Mouse (Mus musculus): ENCODE measurements around the gene Meis1. TPM values are rescaled to one million over a fixed set of nuclear protein-coding genes. Genes with fewer than 3 reads are reported as not detected.
A peak's percentile ranks its signal among the peaks of the same experiment; 100 is the strongest.

The Meis1 gene
- total and polyA plus RNA-seq, 3 experiments: 8.2 to 16.5 TPM; not detected in 1

GRCm38 (mm10) chr11:18972968-18973367 is 45.8 kb downstream of the Meis1 start:
- TF ChIP-seq MYC (IDR thresholded peaks at IDR 0.05; ENCODE audit: low read depth, low read length) (no peak), MXI1 (IDR thresholded peaks at IDR 0.05; ENCODE audit: low read depth, low read length) (no peak), ZKSCAN1 (IDR thresholded peaks at IDR 0.05; ENCODE audit: low read depth, low read length) (no peak), ZNF384 (IDR thresholded peaks at IDR 0.05; ENCODE audit: low read depth, low read length) (peak; percentile 38; the same call in 1 of the 2 replicates), EP300 (IDR thresholded peaks at IDR 0.05; ENCODE audit: low read depth in 1 of 2, low read length in 2 of 2) (peak; percentile 60 to 66), ETS1 (IDR thresholded peaks at IDR 0.05; ENCODE audit: low read depth, low read length) (peak; percentile 81), GATA1 (IDR thresholded peaks at IDR 0.05; ENCODE audit: low read depth, low read length) (peak; percentile 57; the same call in 1 of the 2 replicates), MAFK (IDR thresholded peaks at IDR 0.05; ENCODE audit: borderline replicate concordance, low read depth, low read length) (no peak), TCF12 (IDR thresholded peaks at IDR 0.05; ENCODE audit: low read depth, low read length) (peak; percentile 82), SIN3A (IDR thresholded peaks at IDR 0.05; ENCODE audit: low read length) (0 out of 2 replicates have a peak, but pooled peaks have one; percentile 13), E2F4 (IDR thresholded peaks at IDR 0.05; ENCODE audit: borderline replicate concordance, low read depth, low read length) (no peak), RCOR1 (IDR thresholded peaks at IDR 0.05; ENCODE audit: low read depth, low read length) (peak; percentile 77), MEF2A (IDR thresholded peaks at IDR 0.05; ENCODE audit: extremely low read depth, insufficient replicate concordance, low read depth, low read length, poor library complexity, severe bottlenecking) (peak; percentile 52; the same call in 1 of the 2 replicates), BHLHE40 (IDR thresholded peaks at IDR 0.05; ENCODE audit: borderline replicate concordance, low read depth, low read length) (no peak)
- Histone ChIP-seq H3K79me2 (ENCODE audit: control insufficient read depth, insufficient read depth, low read length, poor library complexity) (no peaks in the 10 kb centered on the region), H3K4me1 (ENCODE audit: control insufficient read depth in 1 of 2, insufficient read depth in 2 of 2, low read length in 2 of 2) (peaks cover 44 to 45% of the 10 kb centered on the region in 2 experiments), H3K36me3 (ENCODE audit: control insufficient read depth in 1 of 2, insufficient read depth in 2 of 2, low read length in 2 of 2) (peaks cover 0 to 55% of the 10 kb centered on the region in 2 experiments; a peak in 2 of 4 replicates), H3K4me3 (ENCODE audit: control insufficient read depth in 1 of 2, insufficient read depth in 1 of 2, low read depth in 2 of 2, low read length in 2 of 2) (no peak overlapping the region), H3K9ac (ENCODE audit: control insufficient read depth, low read depth, low read length, poor library complexity, severe bottlenecking) (no peak overlapping the region), H3K9me3 (replicated peaks; ENCODE audit: insufficient read depth, low read length) (no peaks in the 10 kb centered on the region), H3K27me3 (ENCODE audit: control insufficient read depth in 1 of 2, insufficient read depth in 2 of 2, low read length in 2 of 2) (no peaks in the 10 kb centered on the region), H3K27ac (ENCODE audit: control insufficient read depth, low read depth, low read length) (0 out of 2 replicates have a peak overlapping the region, but pooled peaks have one; percentile 9)
- peak; percentile 49 for DNase-seq (ENCODE audit: low read depth, low spot score)

- peak; percentile 64 for DNase-seq (ENCODE audit: low read depth, low spot score)
- H3K36me3 ChIP-seq (ENCODE audit: control insufficient read depth in 1 of 2, insufficient read depth in 2 of 2, low read length in 2 of 2): peaks cover 0 to 55% of the 10 kb centered on the region in 2 experiments; a peak in 2 of 4 replicates
- no peak overlapping the region for H3K4me3 ChIP-seq (ENCODE audit: control insufficient read depth in 1 of 2, insufficient read depth in 1 of 2, low read depth in 2 of 2, low read length in 2 of 2)
- no peak overlapping the region for H3K27ac ChIP-seq (ENCODE audit: control insufficient read depth, low read depth, low read length)
- peaks cover 44 to 45% of the 10 kb centered on the region in 2 experiments for H3K4me1 ChIP-seq (ENCODE audit: control insufficient read depth in 1 of 2, insufficient read depth in 2 of 2, low read length in 2 of 2)
- H3K27me3 ChIP-seq (ENCODE audit: control insufficient read depth in 1 of 2, insufficient read depth in 2 of 2, low read length in 2 of 2): no peaks in the 10 kb centered on the region
- no peaks in the 10 kb centered on the region for H3K79me2 ChIP-seq (ENCODE audit: control insufficient read depth, insufficient read depth, low read length, poor library complexity)
- TF ChIP-seq MXI1 (IDR thresholded peaks at IDR 0.05; ENCODE audit: low read depth, low read length) (no peak), KAT2A (conservative IDR thresholded peaks at IDR 0.05; ENCODE audit: low read depth, low read length) (no peak), NRF1 (IDR thresholded peaks at IDR 0.05; ENCODE audit: insufficient read depth, low read depth, low read length, poor library complexity, severe bottlenecking) (no peak), EP300 (IDR thresholded peaks at IDR 0.05; ENCODE audit: low read depth in 1 of 2, low read length in 2 of 2) (0 out of 4 replicates have a peak, but pooled peaks of 1 of the 2 experiments have one; percentile 9)
- no peaks in the 10 kb centered on the region for H3K9me3 ChIP-seq (replicated peaks; ENCODE audit: insufficient read depth, low read length)
- H3K9ac ChIP-seq (ENCODE audit: control insufficient read depth, low read depth, low read length, poor library complexity, severe bottlenecking): no peak overlapping the region
Measured at GRCm38 (mm10) chr11:18971551-18971950, 47.2 kb downstream of the Meis1 start.
